Mouse (Mus musculus) CD4-positive, CD25-positive, alpha-beta regulatory T cell, adult 2 months (primary cell): Measurements from ENCODE around the gene Olfr320.
"Not testable (repeated sequence)": the region's sequence is repeated elsewhere in the genome, so short reads cannot be mapped to it uniquely, and the experiment has no call there.

ENCODE experiments used
- DNase-seq: peaks from one replicate; pipeline ENCODE4 v3.0.0-alpha.2; 2012; ENCODE audit warnings: low read depth, low spot score

Gene Olfr320

DNA sequence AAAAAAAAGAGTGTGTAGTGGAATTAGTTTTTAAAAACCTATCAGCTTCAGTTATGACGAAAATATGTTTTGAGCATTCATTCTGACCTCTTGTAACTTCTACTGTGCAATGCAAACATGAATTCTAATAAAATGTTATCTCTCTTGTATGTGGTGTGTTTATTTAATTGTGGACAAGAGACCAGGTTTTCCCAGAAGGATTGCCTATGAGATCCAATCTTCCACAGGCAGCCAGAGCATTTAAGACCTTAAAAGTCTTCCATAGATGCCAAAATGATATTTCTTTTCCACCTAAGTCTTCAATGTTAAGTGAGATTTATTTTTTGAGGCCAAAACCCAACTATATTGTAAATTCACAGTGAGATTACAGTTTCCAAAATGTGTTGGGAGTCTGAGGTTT lies at the start of gene Olfr320:
Gene Olfr320, plus strand, starts transcription at position 301 of the 400 bp plus-strand sequence.
- no peak for DNase-seq

DNA sequence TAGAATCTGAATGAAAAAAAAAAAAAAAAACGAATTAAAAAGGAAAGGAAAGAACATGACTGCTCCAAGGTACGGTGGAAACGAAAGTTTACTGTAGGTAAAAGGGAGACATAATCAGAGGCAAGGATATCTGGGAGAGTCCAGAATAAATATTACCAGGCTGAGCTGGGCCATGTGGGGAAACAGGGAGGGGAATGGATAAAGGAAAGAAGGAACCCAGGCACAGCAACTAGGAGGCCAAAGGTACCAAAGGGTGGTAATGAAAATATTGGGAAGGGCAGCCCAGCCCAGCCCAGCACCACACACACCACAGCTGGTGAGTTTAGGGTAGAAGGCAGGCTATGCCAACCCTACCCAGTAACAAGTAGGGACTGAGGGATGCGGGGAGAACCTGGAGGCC lies 46.0 kb upstream of the Olfr320 start:
- no peak for DNase-seq

DNA sequence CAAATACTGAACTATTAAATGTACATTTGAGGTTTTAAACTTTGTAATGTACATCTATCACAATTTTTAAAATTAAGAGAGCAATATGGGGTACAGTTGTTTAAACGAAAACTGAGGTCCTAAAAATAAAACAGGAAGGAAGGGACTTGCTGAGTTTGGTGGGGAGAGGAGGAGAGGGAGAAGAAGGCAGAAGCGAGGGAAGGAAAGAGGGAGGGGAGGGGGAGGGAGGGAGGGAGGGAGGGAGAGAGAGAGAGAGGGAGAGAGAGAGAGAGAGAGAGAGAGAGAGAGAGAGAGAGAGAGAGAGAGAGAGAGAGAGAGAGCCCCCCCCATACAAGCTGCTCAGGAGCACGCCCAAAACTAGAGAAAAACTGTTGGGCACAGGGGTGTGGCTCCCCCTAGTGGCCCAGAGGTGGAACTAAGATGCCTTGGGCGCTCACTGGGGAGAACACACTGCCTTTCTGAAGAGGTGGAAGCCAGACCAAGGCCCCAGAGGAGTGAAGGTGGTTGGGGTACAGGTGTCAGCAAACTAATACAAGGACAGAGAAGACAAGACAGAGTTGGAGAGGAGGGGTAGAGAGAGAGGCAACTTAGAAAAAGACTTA lies 44.4 kb upstream of the Olfr320 start:
- peak; percentile 69 for DNase-seq

DNA sequence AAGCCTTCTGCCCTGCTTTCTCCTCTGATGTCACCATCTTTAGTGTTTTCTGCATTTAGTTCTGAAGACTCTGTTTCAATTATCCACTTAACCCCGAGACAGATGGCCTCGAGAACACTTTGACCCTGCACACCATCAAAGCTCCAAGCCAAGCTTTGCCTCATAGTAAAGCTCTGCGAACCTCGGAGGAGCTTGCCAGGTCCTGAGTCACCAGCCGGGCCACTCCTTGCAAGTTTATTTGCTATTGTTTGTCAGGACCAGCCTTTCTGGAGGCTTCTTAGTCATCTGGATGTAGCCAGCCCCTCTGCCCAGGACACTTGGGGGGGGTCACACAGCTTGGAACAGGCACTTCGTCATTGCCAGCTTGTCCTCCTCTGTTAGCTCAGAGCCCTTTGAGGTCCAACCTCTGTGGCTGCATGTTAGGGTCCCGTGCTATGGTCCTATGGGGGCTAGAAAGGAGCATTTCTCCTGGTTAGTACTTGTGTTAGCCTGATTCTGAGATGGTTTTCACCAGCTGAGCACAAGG lies 42.7 kb upstream of the Olfr320 start:
- no peak for DNase-seq

DNA sequence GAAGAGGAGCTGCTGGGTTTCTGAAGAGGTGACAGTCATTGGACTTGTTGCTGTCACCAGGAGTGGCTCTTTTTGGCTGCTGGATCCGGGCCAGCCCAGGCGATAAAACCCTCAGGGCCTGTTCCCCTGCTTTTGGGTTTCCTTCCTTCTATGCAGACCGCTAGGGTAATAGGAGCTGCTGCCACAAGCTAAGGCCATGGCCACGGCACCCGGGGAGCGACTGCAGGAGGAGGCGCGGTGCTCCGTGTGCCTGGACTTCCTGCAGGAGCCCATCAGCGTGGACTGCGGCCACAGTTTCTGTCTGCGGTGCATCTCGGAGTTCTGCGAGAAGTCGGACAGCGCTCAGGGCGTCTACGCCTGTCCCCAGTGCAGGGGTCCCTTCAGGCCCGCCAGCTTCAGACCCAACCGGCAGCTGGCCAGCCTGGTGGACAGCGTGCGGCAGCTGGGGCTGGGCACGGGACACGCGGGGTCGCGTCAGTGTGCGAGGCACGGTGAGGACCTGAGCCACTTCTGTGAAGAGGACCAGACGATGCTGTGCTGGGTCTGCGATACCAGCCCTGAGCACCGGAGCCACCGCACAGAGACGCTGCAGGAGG lies 40.5 kb upstream of the Olfr320 start, which contains the start of gene Trim58:
Gene Trim58, plus strand, starts transcription at position 194 of the 596 bp plus-strand sequence.
- DNase-seq: no peak

DNA sequence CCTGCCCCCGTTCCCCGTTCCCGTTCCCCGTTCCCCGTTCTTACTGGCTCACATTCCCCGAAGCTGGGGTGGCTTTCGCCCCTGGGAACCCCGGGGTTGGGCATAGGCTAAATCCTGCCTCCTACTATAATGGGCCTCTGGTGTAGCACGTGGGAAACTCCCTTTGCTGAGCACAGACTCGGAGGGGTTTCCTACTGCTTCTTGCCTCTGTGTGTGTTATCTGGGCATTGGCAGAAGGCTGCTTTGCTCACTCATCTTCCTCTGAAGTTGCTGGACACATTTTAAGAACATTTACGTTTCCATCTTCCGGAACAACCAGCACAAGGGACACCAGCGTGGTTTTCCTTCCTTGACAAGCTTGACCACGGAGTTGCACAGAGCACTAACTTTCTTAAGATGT lies 39.8 kb upstream of the Olfr320 start:
- DNase-seq: no peak

DNA sequence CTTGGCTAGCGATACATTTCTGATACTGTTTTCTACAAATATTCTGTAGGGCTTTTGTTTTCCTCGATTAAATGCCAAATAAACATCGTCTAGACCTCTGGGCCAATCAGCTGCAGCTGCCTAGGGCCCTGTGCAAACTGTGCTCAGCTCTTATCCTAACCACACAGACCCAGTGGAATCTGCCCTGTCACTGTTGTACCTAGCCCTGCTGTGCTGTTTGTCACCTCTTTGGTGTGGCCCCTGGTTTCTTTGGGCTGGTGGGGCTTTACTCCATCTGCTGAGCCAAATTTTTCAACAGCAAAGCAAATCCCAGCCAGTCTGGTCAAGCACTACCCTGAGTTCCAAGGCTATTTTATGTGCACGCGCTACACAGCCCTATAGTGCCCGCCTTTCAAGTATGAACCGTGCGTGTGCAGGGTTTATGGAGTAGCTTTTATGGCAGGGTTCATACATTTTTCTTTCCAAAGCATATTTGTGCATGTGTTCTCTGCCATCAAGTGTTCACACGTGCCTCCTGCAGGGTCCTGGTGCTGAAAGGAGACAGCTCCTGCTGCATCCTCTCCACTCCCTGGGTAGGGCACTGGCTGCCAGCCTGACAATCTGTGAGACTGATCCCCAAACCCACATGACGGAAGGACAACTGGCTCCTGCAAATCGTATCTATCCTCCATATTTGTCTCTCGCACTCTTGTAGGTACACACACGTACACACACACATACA lies 39.1 kb upstream of the Olfr320 start:
- DNase-seq: no peak

DNA sequence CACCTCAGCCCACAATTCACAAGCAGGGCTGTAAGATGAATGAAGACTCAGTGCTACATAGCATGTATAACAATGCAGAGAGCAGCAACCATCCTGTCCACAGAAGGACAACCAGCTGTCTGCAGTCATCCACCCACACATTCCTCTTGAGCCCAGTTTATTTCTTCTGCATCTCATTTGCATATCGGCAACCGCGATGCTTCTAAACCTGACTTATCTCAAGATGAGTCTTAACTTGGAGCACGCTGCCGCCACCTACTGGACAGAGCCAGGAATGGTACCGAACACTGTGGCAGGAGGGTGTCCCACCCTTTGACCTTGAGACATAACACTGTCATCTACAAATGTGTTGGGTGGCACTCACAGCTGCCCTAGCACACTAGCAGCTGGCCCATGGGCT lies 37.5 kb upstream of the Olfr320 start:
- DNase-seq: peak; percentile 71

DNA sequence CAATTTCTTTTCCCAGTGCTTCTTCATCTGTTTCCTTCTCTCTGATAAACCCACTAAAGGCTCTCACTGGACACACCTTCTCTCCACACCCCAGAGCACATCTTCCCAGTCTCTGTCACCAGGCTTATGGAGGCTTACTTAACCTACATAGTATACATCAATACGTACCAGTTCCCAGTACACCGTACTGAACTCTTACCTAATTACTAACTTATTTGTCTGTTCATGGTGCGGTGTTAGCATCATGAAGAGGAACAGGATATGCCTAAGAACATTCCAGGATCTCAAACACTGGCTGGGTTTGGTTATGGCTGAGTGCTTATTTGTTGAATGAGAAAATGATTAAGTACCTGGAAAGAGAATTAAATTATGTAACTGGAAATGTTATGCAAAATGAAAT lies 25.7 kb upstream of the Olfr320 start:
- DNase-seq: no peak

DNA sequence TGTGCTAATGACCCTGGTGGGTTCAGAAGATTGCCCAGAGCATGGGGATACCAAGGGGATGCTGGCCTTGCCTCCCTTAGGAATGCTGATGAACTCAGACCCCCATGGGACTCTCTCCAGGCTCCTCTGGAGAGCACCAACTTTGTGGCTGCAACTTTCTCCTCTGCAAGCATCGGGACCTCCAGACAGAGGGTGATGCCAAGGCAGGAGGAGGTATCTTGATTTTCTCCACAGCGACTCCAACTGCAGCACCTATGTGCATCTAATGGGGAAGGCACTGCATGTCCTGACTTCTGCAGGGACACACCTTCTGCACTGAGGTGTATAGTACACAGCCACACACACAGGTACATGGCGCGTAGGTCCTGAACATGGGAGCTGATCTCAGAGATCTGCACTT lies 22.3 kb upstream of the Olfr320 start, which contains the start of gene Olfr322:
Gene Olfr322, plus strand, starts transcription at position 187 of the 400 bp plus-strand sequence.
- DNase-seq: no peak

DNA sequence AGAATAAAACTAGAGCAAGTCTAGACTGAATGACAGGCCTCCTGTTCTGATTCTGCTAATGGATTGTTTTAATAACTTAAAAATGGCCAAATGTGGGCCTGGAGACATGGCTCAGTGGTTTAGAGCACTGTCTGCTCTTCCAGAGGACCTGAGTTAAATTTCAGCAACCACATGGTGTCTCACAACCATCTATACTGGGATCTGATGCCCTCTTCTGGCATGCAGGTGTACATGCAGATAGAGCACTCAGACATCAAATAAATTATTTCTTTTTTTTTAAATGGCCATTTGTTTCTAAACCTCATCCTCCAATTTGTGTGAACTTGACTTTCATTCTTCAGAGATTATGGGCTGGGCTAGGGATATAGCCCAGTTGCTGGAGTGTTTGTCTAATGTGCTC lies 11.6 kb upstream of the Olfr320 start:
- DNase-seq: no peak

DNA sequence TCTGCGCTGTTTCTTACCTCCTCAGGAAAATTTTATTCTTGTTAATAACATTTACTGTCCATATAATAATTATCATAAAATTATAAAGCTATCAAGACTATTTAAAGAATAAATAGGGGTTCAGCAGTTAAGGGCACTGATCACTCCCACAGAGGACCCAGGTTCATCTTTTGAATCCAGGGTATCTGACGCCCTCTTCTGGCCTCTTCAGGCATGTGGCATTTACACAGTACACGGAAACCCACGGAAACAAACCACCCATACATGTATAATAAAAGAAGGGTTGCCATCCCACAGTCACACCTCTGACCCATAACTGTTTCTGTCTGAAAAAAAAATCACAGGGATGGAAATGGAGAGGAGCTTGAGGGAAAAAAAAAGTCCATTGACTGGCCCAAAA lies 9.1 kb upstream of the Olfr320 start:
- DNase-seq: no peak

DNA sequence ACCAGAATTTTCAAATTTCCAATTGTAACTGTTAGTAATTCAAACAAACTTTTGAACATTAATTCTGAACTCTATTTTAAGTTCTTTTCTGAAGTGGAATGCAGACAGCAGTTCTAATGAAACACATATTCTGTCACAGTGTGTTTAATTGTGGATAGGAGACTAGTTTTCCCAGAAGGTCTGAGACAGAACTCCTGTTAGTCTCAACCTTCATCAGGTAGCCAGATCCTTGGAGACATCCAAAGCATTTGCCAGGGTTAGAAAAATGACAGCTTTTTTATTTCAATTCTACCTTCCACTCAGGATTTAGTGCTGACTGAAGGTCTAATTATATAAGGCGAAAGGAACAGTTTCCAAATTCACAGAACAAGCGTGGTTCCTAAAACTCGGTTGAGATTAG lies 18.0 kb downstream of the Olfr320 start, which contains the start of gene Olfr319:
Gene Olfr319, plus strand, starts transcription at position 301 of the 400 bp plus-strand sequence.
- no peak for DNase-seq

DNA sequence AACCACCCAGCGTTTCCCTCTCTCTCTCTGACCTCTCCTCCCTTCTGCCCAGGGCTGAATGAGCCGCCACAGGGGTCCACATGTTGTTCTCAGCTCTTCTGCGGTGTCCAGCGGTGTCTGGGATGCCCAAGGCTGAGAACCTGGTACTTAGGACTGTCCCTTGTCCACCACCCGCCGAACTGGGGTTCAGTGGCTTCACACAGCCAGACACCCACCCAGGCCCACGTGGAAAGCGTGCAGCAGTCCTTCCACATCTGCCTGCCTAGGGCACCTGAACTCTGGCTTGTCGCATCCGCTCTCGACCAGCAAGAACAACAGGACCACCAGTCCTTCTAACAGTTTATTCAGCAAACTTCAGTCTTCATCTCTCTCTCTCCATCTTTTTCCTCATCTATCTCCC lies 28.2 kb downstream of the Olfr320 start:
- no peak for DNase-seq

DNA sequence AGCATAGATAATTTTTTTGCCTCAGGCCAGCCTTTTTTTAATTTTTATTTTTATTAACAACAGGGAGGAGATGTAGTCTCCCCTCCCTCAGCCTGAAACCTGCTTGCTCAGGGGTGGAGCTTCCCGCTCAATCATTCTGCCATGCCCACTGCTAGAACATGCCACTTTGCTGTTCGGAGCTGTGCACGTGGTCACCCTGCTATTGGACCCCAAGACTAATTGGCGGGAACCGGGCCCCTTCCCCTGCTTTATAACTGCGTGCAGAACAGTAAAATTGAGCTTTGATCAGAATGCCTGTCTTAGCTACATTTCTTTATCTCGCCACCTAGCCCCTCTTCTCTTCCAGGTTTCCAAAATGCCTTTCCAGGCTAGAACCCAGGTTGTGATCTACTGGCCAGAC lies 36.8 kb downstream of the Olfr320 start:
- DNase-seq: not testable (repeated sequence)

DNA sequence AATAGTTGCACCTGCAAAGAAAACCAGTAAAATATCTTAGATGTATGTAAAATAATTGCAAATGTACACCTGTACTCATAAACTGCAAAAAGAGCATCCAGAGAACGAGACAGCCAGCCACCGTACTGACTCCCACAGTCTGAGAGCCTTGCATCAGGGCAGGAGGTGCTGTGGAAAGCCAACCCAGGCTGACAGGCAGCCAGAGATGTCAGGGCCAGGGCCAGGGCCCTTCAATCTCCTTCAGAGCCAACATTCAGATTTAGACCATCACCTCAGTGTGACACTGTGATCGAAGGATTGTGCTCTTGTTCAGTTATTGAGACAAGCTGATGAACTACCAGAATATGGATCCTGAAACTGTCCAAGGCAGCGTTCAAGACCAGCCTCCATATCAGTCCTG lies 38.8 kb downstream of the Olfr320 start:
- DNase-seq: no peak

DNA sequence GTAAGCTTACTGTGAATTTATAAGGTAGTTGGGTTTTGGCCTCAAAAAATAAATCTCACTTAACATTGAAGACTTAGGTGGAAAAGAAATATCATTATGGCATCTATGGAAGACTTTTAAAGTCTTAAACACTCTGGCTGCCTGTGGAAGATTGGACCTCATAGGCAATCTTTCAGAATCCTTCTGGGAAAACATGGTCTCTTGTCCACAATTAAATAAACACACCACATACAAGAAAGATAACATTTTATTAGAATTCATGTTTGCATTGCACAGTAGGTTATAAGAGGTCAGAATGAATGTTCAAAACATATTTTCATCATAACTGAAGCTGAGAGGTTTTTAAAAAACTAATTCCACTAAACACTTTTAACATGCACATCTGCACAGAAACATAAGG lies 43.0 kb downstream of the Olfr320 start, which contains the start of gene Olfr318:
Gene Olfr318, minus strand, starts transcription at position 101 of the 400 bp plus-strand sequence.
- no peak for DNase-seq

DNA sequence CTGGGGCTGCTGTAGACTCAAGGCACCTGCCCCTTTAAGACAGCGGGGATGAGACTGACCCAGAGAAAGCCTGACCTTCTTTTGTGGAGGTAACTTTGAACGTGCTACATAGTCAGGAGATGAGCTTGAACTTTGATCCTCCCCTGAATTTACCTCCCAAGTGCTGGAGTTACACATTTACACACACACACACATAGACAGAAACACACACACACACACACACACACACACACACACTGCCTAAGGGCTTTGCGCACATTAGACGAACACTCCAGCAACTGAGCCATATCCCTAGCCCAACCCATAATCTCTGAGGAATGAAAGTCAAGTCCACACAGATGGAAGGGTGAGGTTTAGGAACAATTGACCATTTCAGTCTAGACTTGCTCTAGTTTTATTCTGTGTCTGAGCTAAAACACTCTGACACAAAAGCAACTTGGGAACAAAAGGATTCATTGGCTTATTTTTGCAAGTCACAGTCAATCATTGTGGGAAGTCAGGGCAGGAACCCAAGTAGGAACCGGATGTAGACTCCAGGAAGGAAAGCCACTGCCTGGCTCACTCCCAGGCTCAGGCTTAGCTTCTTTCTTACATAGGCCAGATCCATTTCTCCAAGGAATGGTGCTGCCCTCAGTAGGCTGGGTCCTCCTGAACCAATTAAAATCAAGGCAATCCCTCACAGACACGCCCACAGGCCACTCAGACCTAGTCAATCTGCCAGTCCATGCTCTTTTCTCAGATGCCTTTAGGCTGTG lies 47.2 kb downstream of the Olfr320 start:
- not testable (repeated sequence) for DNase-seq

DNA sequence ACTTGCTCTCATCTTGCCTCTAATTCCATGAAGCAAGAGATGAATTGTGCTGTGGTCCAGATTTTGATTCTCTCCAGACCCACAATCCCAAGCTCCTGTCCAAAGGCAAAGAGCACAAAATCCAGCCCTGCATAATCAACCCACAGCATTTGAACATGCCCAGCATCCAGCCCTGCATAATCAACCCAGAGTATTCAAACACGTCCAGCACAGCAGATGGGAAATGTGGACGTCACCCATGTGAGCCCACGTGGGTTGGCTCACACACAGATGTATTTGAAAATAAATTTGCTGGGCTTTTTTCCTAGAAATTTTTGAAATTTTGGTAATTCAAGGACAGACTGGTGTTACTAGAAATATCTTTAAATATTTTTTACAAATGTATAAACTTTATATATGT lies 52.5 kb downstream of the Olfr320 start:
- DNase-seq: no peak
